ENCODE assay signal across 25 mouse cellular contexts in genomic region chr15:31972891-31973290, GRCm38 (mm10).
"Had no signal": no experiment of that assay in that cellular context is flagged by ENCODE, and none has a peak within 500 bp of the region (broad histone marks: within the 10 kb centered on the region; RNA-seq: fewer than 3 reads in every experiment).

No protein-coding gene starts in this region.

- H3K9me3 ChIP-seq: heart, embryonic 13.5 days; heart, embryonic 15.5 days; hindbrain, embryonic 13.5 days; hindbrain, embryonic 15.5 days; kidney, embryonic 15.5 days; limb, embryonic 13.5 days; limb, embryonic 15.5 days; liver, embryonic 12.5 days had no signal

- H3K27me3 ChIP-seq: heart, embryonic 13.5 days; heart, embryonic 15.5 days; hindbrain, embryonic 13.5 days; hindbrain, embryonic 15.5 days; kidney, embryonic 15.5 days; limb, embryonic 13.5 days; limb, embryonic 15.5 days; liver, embryonic 12.5 days had no signal

- H3K4me1 ChIP-seq: heart, embryonic 13.5 days; hindbrain, embryonic 13.5 days; hindbrain, embryonic 15.5 days; kidney, embryonic 15.5 days; liver, embryonic 12.5 days had no signal

- H3K27ac ChIP-seq: heart, embryonic 13.5 days; heart, embryonic 15.5 days; hindbrain, embryonic 13.5 days; hindbrain, embryonic 15.5 days; hindbrain, postnatal 0 days; kidney, embryonic 15.5 days; kidney, postnatal 0 days; limb, embryonic 13.5 days; limb, embryonic 15.5 days; liver, embryonic 12.5 days; liver, embryonic 14.5 days had no signal

- DNase-seq: gastrocnemius, postnatal 14 days; gastrocnemius, postnatal 36 days; heart, adult 18-20 months; heart, postnatal 14 days; heart, postnatal 36 days; kidney, adult 11 months; kidney, adult 2 months; kidney, adult 9 months; kidney, postnatal 14 days; kidney, postnatal 36 days; layer of hippocampus, adult 9-11 months; layer of hippocampus, postnatal 36 days had no signal

- H3K9ac ChIP-seq: heart, embryonic 13.5 days; heart, embryonic 15.5 days; hindbrain, embryonic 13.5 days; hindbrain, embryonic 15.5 days; kidney, embryonic 15.5 days; limb, embryonic 13.5 days; limb, embryonic 15.5 days; liver, embryonic 12.5 days; liver, embryonic 14.5 days had no signal

- H3K4me3 ChIP-seq: heart, embryonic 13.5 days; heart, embryonic 15.5 days; hindbrain, embryonic 13.5 days; hindbrain, embryonic 15.5 days; kidney, embryonic 15.5 days; limb, embryonic 13.5 days; limb, embryonic 15.5 days; liver, embryonic 12.5 days had no signal

- H3K36me3 ChIP-seq: heart, embryonic 13.5 days; heart, embryonic 15.5 days; hindbrain, embryonic 13.5 days; hindbrain, embryonic 15.5 days; kidney, embryonic 15.5 days; limb, embryonic 13.5 days; limb, embryonic 15.5 days; liver, embryonic 12.5 days had no signal

- H3K4me2 ChIP-seq: heart, embryonic 11.5 days; heart, embryonic 13.5 days; heart, embryonic 15.5 days; hindbrain, embryonic 13.5 days; hindbrain, embryonic 15.5 days; kidney, embryonic 15.5 days; limb, embryonic 13.5 days; limb, embryonic 15.5 days; liver, embryonic 12.5 days had no signal

- ATAC-seq: hindbrain, postnatal 0 days; intestine, embryonic 16.5 days; liver, embryonic 12.5 days had no signal
